Mouse (Mus musculus) bone marrow macrophage, adult 2 months (primary cell): ENCODE measurements at regions not wholly inside any gene's neighbourhood (a gene's known extent, or its start where the extent isn't known, plus 50 kb on each side); places are given as distances from the start of the nearest gene placed in this dataset.
A peak's percentile ranks its signal among the peaks of the same experiment; 100 is the strongest.

Source experiments
- H3K27ac ChIP-seq: 2 replicates; pipeline ENCODE4 v1.5.1; 2012; ENCODE audit warnings: low read depth, low read length; ENCODE audit not compliant: insufficient read depth
- H3K4me1 ChIP-seq: 2 replicates; pipeline ENCODE4 v1.6.1; 2012; ENCODE audit warnings: low read length; ENCODE audit not compliant: control insufficient read depth, insufficient read depth
- H3K4me3 ChIP-seq: 2 replicates; pipeline ENCODE4 v1.5.1; 2012; ENCODE audit warnings: mild to moderate bottlenecking, low read length, moderate library complexity; ENCODE audit not compliant: insufficient read depth
- CTCF ChIP-seq: IDR thresholded peaks from 2 replicates; pipeline ENCODE4 v1.5.1; 2012; ENCODE audit warnings: low read depth, mild to moderate bottlenecking, low read length, moderate library complexity
- POLR2A ChIP-seq: IDR thresholded peaks from 2 replicates; pipeline ENCODE4 v1.6.1; 2012; ENCODE audit warnings: mild to moderate bottlenecking, low read depth, low read length, borderline replicate concordance

- no peaks in the 10 kb centered on the region for H3K4me1 ChIP-seq
- no peak overlapping the region for H3K4me3 ChIP-seq
- no peak overlapping the region for H3K27ac ChIP-seq
- TF ChIP-seq POLR2A (no peak), CTCF (no peak)
Observed at GRCm38 (mm10) chr19:56037584-56037983, 249.4 kb upstream of the Habp2 start.

DNA sequence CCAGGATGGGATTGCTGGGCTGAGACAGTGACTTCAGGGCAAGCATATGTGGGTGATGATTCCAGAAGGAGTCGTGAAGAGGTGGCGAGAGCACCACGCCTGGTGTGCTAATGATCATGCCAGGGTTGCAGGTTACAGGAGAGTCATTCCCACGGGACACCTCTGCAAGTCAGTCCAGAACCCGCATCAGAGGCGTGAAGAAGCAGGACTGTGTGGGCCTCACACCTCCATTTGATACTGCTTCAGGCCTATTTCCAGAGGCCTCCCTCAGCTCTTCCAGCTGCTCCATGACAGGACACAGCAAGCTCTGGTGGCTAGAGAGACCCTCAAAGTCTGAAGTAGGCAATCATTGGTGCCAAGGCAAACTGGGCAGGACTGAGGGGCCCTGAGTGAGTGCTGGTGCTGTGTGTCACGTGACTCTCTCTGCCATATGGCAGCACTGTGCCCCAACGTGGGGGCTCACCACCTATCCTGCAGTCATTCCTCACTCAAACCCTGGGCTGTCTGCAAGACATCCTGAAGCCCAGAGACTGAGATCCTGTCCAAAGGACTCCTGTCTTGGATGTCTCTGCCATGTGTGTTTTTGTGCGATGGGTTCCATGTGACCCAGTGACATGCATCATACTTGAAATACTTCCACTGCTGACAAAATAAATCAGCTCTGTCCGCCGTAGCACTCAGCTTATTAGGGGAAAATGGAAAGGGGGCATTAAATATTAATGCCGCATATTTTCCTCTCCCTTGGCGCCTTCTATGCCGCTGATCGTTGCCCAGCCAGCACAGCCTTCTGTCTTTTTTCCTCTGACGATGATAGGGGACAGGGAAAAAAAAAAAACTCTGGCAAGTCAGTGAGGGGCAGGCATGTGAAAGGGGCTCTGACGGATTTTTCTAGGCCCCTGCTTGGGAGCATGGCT is 247.6 kb upstream of the Habp2 start:
- TF ChIP-seq POLR2A (no peak), CTCF (no peak)
- Histone ChIP-seq H3K4me1 (no peaks in the 10 kb centered on the region), H3K27ac (no peak overlapping the region), H3K4me3 (no peak overlapping the region)

DNA sequence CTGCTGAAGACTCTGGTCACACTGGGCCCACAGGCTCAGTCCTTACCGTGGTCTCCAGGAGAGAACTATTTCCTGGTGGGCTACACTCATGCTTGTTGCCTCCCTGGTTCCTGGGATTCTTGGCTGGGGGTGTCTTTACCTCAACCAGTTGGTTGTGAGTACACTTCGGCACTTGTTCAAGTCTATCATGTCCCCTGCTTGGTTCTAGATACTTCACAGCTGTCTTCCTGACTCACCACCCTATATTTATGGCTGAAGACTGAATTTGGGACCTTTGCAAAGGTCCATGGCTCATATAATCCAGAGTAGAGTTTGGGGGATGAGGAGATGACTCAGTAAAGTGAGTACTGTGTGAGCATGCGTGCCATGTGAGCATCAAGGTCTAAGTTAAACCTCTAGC is 245.0 kb upstream of the Habp2 start:
- H3K4me1 ChIP-seq: no peaks in the 10 kb centered on the region
- no peak for TF ChIP-seq CTCF
- no peak for TF ChIP-seq POLR2A
- H3K27ac ChIP-seq: no peak overlapping the region
- no peak overlapping the region for H3K4me3 ChIP-seq

- TF ChIP-seq CTCF: no peak
- no peak for TF ChIP-seq POLR2A
- no peaks in the 10 kb centered on the region for H3K4me1 ChIP-seq
- H3K4me3 ChIP-seq: no peak overlapping the region
Observed at GRCm38 (mm10) chr19:56046784-56047390, 240.1 kb upstream of the Habp2 start.

GRCm38 (mm10) chr19:56054186-56054585 is 232.8 kb upstream of the Habp2 start:
- Histone ChIP-seq H3K27ac (no peak overlapping the region), H3K4me1 (no peaks in the 10 kb centered on the region), H3K4me3 (no peak overlapping the region)
- TF ChIP-seq POLR2A: no peak
- no peak for TF ChIP-seq CTCF

More at GRCm38 (mm10) chr19:56046784-56047390, 240.1 kb upstream of the Habp2 start:
- H3K27ac ChIP-seq: no peak overlapping the region

GRCm38 (mm10) chr19:56056397-56056796 is 230.5 kb upstream of the Habp2 start:
- TF ChIP-seq POLR2A (no peak), CTCF (no peak)
- H3K27ac ChIP-seq: no peak overlapping the region
- H3K4me1 ChIP-seq: no peaks in the 10 kb centered on the region
- no peak overlapping the region for H3K4me3 ChIP-seq

DNA sequence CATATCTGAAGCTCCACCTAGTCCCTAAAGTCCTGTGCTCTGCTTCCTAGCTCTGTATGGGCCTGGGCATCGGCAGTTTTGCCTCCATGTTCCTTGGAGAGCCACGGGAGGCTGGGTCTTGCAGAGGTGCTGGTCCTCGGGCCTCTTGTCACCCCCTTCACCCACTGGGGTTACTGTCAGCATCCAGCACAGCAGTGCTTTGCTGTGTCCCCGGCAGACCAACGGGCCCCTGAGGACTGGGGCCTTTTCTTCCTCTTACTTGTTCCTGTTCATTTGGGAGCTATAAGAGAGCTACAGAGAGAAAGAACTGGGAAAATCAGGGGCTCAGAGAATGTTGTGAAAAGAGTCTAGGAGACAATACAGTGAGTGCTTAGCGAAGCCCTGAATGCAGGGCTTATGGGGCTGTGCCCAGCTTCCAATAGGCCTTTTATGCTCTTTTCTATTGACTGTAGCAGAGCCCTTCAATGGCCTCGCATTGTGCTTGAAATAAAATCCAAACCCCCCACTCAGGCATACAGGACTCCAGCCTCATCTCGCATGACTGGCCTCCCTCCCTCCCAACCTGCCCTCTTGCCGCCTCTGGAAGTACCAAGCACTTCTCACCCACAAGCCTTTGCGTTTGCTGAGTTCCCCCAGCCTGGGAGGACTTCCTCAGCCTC is 224.9 kb upstream of the Habp2 start:
- no peaks in the 10 kb centered on the region for H3K4me1 ChIP-seq
- no peak overlapping the region for H3K4me3 ChIP-seq
- no peak for TF ChIP-seq CTCF
- TF ChIP-seq POLR2A: no peak
- H3K27ac ChIP-seq: no peak overlapping the region

DNA sequence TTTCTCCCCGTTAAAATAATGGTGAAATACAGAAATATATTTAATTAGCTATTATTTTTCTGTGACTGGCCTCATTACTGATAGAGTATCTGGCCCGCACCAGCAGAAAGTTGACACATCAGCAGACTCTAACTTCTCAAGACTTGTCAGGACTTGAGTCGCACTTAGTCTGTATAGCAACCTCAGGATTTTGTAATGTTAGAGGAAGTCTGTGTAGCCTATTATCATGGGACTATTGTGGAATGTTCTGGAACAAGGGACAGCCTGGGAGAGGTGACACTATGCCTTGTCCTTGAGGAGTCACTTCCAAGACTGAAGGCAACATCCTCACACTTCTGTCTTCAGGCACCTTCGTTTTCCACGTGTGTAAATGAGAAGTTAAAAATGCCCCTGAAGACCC is 223.8 kb upstream of the Habp2 start:
- TF ChIP-seq POLR2A: no peak
- TF ChIP-seq CTCF: no peak
- Histone ChIP-seq H3K4me1 (peaks cover 3% of the 10 kb centered on the region; the same call in 1 of the 2 replicates), H3K27ac (no peak overlapping the region), H3K4me3 (no peak overlapping the region)

- Histone ChIP-seq H3K4me3 (no peak overlapping the region), H3K4me1 (peaks cover 14% of the 10 kb centered on the region), H3K27ac (no peak overlapping the region)
- TF ChIP-seq POLR2A (no peak), CTCF (no peak)
Observed at GRCm38 (mm10) chr19:56065730-56066129, 221.2 kb upstream of the Habp2 start.

DNA sequence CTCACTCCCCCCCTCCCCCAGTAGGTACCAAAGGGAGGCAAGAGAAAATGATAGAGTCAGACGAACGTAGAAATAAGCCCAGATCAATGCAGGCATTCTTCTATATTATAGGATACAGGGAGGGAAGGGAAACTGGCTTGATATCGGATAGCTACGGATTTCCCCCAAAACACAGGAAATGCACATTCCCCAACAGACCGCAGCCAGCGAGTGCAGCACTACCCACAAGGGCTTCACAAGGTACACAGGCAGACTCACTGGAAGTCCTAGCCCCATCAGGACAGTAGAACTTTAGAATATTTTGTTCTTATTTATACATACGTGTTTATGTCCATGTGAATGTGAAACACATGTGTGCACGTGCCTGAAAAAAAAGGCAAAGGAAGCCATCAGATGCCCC is 218.8 kb upstream of the Habp2 start:
- 0 out of 2 replicates have a peak overlapping the region, but pooled peaks have one; percentile 36 for H3K4me3 ChIP-seq
- H3K4me1 ChIP-seq: peaks cover 14% of the 10 kb centered on the region
- H3K27ac ChIP-seq: no peak overlapping the region
- TF ChIP-seq POLR2A (no peak), CTCF (no peak)
